8 mouse cellular contexts compared by ENCODE assay signal in genomic region chr3:94811628-94812027, GRCm38 (mm10). TPM values are rescaled to one million over a fixed set of nuclear protein-coding genes. Genes with fewer than 3 reads are reported as not detected.
DNase-seq lines count a peak whose midpoint lies in the region; ATAC-seq lines count a peak whose summit lies in the region.

No protein-coding gene starts in this region.

- H3K27me3 ChIP-seq in embryonic facial prominence, embryonic 11.5 days (ENCODE audit: control insufficient read depth, insufficient read depth, low read length): no peaks in the 10 kb centered on the region
- H3K27me3 ChIP-seq in kidney, embryonic 16.5 days (ENCODE audit: insufficient read depth, low read length): no peaks in the 10 kb centered on the region; the same call in 1 of the 2 replicates
- H3K27me3 ChIP-seq in neural tube, embryonic 14.5 days (ENCODE audit: control insufficient read depth, insufficient read depth, low read length): no peaks in the 10 kb centered on the region

- H3K4me1 ChIP-seq in embryonic facial prominence, embryonic 11.5 days (ENCODE audit: control insufficient read depth, insufficient read depth, low read length): no peaks in the 10 kb centered on the region
- no peaks in the 10 kb centered on the region for H3K4me1 ChIP-seq in kidney, embryonic 16.5 days (ENCODE audit: insufficient read depth, low read length)
- H3K4me1 ChIP-seq in neural tube, embryonic 14.5 days (ENCODE audit: control insufficient read depth, insufficient read depth, low read length): no peaks in the 10 kb centered on the region

- 17% methylated on average over 4 of the region's 4 CpGs for WGBS in embryonic facial prominence, embryonic 11.5 days
- WGBS in kidney, embryonic 16.5 days: 17% methylated on average over 4 of the region's 4 CpGs
- WGBS in neural tube, embryonic 14.5 days: 14% methylated on average over 4 of the region's 4 CpGs

- H3K9me3 ChIP-seq in embryonic facial prominence, embryonic 11.5 days (replicated peaks; ENCODE audit: control insufficient read depth, low read length): no peaks in the 10 kb centered on the region
- H3K9me3 ChIP-seq in kidney, embryonic 16.5 days (ENCODE audit: low read length): no peaks in the 10 kb centered on the region
- H3K9me3 ChIP-seq in neural tube, embryonic 14.5 days (ENCODE audit: control insufficient read depth, low read length): no peaks in the 10 kb centered on the region

- no peaks in the 10 kb centered on the region for H3K36me3 ChIP-seq in embryonic facial prominence, embryonic 11.5 days (replicated peaks; ENCODE audit: control insufficient read depth, insufficient read depth, low read depth, low read length)
- H3K36me3 ChIP-seq in kidney, embryonic 16.5 days (ENCODE audit: insufficient read depth, low read length): no peaks in the 10 kb centered on the region
- H3K36me3 ChIP-seq in neural tube, embryonic 14.5 days (ENCODE audit: control insufficient read depth, insufficient read depth, low read length): no peaks in the 10 kb centered on the region

- no peak overlapping the region for H3K27ac ChIP-seq in embryonic facial prominence, embryonic 11.5 days (replicated peaks; ENCODE audit: low read depth, low read length)
- H3K27ac ChIP-seq in kidney, embryonic 16.5 days (ENCODE audit: low read length): no peak overlapping the region
- H3K27ac ChIP-seq in neural tube, embryonic 14.5 days (ENCODE audit: low read depth, low read length): no peak overlapping the region

- intact Hi-C loops in gastrocnemius, postnatal 14 days (cut with DNase I; ENCODE audit: low total_unique reads): no loop called here

- no peak overlapping the region; the same call in 1 of the 2 replicates for H3K9ac ChIP-seq in embryonic facial prominence, embryonic 11.5 days (replicated peaks; ENCODE audit: low read length)
- H3K9ac ChIP-seq in kidney, embryonic 16.5 days (replicated peaks; ENCODE audit: low read length): no peak overlapping the region
- no peak overlapping the region for H3K9ac ChIP-seq in neural tube, embryonic 14.5 days (replicated peaks; ENCODE audit: low read depth, low read length)

- no peak overlapping the region for H3K4me2 ChIP-seq in embryonic facial prominence, embryonic 11.5 days (ENCODE audit: low read depth, low read length)
- H3K4me2 ChIP-seq in kidney, embryonic 16.5 days (replicated peaks; ENCODE audit: low read depth, low read length): peak overlapping the region; percentile 14; the same call in 1 of the 2 replicates
- H3K4me2 ChIP-seq in neural tube, embryonic 14.5 days (ENCODE audit: low read depth, low read length): peak overlapping the region; percentile 6; the same call in 1 of the 2 replicates

- ATAC-seq in embryonic facial prominence, embryonic 11.5 days (replicated peaks; ENCODE audit: insufficient number of reproducible peaks, low FRiP score, low TSS enrichment, low read depth): no peak
- ATAC-seq in kidney, embryonic 16.5 days (ENCODE audit: low FRiP score, low TSS enrichment): no peak
- no peak for ATAC-seq in neural tube, embryonic 14.5 days (ENCODE audit: low read depth)

- H3K4me3 ChIP-seq in embryonic facial prominence, embryonic 11.5 days (ENCODE audit: low read depth, low read length): no peak overlapping the region
- H3K4me3 ChIP-seq in kidney, embryonic 16.5 days (ENCODE audit: low read length): no peak overlapping the region
- H3K4me3 ChIP-seq in neural tube, embryonic 14.5 days (ENCODE audit: low read depth, low read length): no peak overlapping the region

- peak; percentile 21 for DNase-seq in gastrocnemius, postnatal 14 days
- DNase-seq in gastrocnemius, adult 8-10 months (ENCODE audit: low spot score in 2 of 2): no peak
- peak; percentile 54 for DNase-seq in CD4-positive, CD25-positive, alpha-beta regulatory T cell, adult 2 months (ENCODE audit: low read depth, low spot score)
- peak; percentile 44 for DNase-seq in embryonic facial prominence, embryonic 11.5 days (ENCODE audit: low spot score)
- no peak for DNase-seq in frontal cortex, postnatal 14 days (ENCODE audit: low spot score in 2 of 2)
- DNase-seq in spleen, postnatal 4 days (ENCODE audit: low spot score in 2 of 2): no peak

RNA-seq across cellular contexts. Expression of gene Cgn, which starts 25.3 kb away (rescaled TPM):
- total RNA-seq in gastrocnemius, postnatal 14 days (2021): under 1 TPM; 0.11 to 0.16 TPM
- total RNA-seq in gastrocnemius, adult 8-10 months (2022): under 1 TPM in 2 of 4 experiments, not detected in 2; 0.07 to 0.13 TPM
- polyA plus RNA-seq in embryonic facial prominence, embryonic 11.5 days (2014; fragmentation: Nextera tagmentation; extraction: Ambion mirVana): 3.3 and 4.5 TPM in 2 replicates
- polyA plus RNA-seq in kidney, embryonic 16.5 days (2015; fragmentation: Nextera tagmentation; extraction: Ambion mirVana): 20.7 and 24.0 TPM in 2 replicates
- polyA plus RNA-seq in neural tube, embryonic 14.5 days (2014; fragmentation: Nextera tagmentation; extraction: Ambion mirVana): 8.9 and 11.6 TPM in 2 replicates

RNA-seq across cellular contexts. Expression of gene Pogz, which starts 25.7 kb away (rescaled TPM):
- 10 to 100 TPM; 13.9 to 18.1 TPM for total RNA-seq in gastrocnemius, postnatal 14 days (2021)
- total RNA-seq in gastrocnemius, adult 8-10 months (2022): 10 to 100 TPM; 14.3 to 18.1 (median 16.1) TPM
- polyA plus RNA-seq in embryonic facial prominence, embryonic 11.5 days (2014; fragmentation: Nextera tagmentation; extraction: Ambion mirVana): 20.1 and 21.5 TPM in 2 replicates
- 15.9 and 21.0 TPM in 2 replicates for polyA plus RNA-seq in kidney, embryonic 16.5 days (2015; fragmentation: Nextera tagmentation; extraction: Ambion mirVana)
- 26.6 and 30.7 TPM in 2 replicates for polyA plus RNA-seq in neural tube, embryonic 14.5 days (2014; fragmentation: Nextera tagmentation; extraction: Ambion mirVana)

Comparison
In these comparisons a context has a peak if more than half of its experiments do, and no peak if none do; other contexts are left out.
1. DNase-seq: peak in gastrocnemius, postnatal 14 days (single experiment), CD4-positive, CD25-positive, alpha-beta regulatory T cell, adult 2 months (single experiment) and embryonic facial prominence, embryonic 11.5 days (single experiment); none in gastrocnemius, adult 8-10 months (0 of 2), frontal cortex, postnatal 14 days (0 of 2) and spleen, postnatal 4 days (0 of 2).